Mouse (Mus musculus): ENCODE results near the gene BC049730. TPM values are rescaled to one million over a fixed set of nuclear protein-coding genes. Genes with fewer than 3 reads are reported as not detected.
A peak's percentile ranks its signal among the peaks of the same experiment; 100 is the strongest.
"Not testable (repeated sequence)": the region's sequence is repeated elsewhere in the genome, so short reads cannot be mapped to it uniquely, and the experiment has no call there.

Gene BC049730
- polyA plus RNA-seq, 1 experiment from 2014 or later: not detected

DNA sequence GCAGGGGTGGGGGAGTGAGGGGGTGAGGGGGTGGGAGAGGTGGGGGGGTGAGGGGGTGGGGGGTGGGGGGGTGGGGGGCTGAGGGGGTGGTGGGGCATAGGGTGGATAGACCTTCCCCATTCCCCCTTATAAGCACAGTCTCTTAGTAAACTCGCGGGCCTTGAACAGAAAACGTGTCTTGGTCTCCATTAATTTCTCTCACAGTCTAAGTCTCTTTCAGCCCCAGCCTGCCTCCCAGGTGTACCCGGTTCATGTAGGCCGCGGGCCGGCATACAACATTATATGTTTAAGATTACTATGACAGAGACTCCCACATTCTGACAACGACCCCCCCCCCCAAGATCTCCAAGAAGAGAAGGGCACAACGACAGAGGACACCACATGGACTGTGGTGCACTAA, 6.2 kb upstream of the BC049730 start:
- not testable (repeated sequence) for H3K4me3 ChIP-seq (replicated peaks); ATAC-seq; H3K27ac ChIP-seq; H3K36me3 ChIP-seq; H3K9ac ChIP-seq; H3K27me3 ChIP-seq (replicated peaks); H3K4me2 ChIP-seq (replicated peaks); H3K9me3 ChIP-seq; H3K4me1 ChIP-seq (replicated peaks)
- 73% methylated on average over 9 of the region's 9 CpGs for WGBS

- no peak overlapping the region for H3K9ac ChIP-seq
- 59% methylated on average over 6 of the region's 6 CpGs for WGBS
- H3K4me1 ChIP-seq (replicated peaks): no peaks in the 10 kb centered on the region
- H3K4me3 ChIP-seq (replicated peaks): no peak overlapping the region
- H3K36me3 ChIP-seq: no peaks in the 10 kb centered on the region
- no peak overlapping the region for H3K4me2 ChIP-seq (replicated peaks)
- H3K27ac ChIP-seq: no peak overlapping the region
- H3K9me3 ChIP-seq: no peaks in the 10 kb centered on the region
- no peaks in the 10 kb centered on the region for H3K27me3 ChIP-seq (replicated peaks)
- no peak for ATAC-seq
These were observed 6.0 kb downstream of the BC049730 start for GRCm38 (mm10) chr7:24715039-24715438.

DNA sequence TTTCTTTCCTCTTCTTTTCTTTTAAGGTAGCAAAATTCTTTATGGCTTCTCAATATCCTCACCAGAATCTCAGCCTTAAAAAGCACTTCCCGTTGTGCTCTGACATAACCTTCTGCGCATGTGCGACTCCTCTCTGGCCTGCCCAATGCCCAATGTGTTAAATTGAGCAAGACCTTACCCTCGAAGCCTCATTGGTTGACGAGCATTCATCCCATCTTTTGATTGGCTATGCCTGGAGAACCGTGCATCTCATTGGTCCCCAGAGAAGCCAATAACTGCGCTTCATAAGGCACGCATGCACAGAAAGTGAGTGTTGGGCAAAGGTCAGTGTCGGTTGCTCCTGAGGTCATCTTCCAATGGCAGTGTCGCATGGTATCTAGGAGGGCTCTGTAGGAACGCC, 17.8 kb downstream of the BC049730 start, which contains the start of gene Gm4763:
Gene Gm4763 (minus strand): TSS at position 101 of the 400 bp plus-strand sequence.
- not testable (repeated sequence) for ATAC-seq; H3K4me3 ChIP-seq (replicated peaks); H3K4me2 ChIP-seq (replicated peaks); H3K4me1 ChIP-seq (replicated peaks); H3K27ac ChIP-seq; H3K9ac ChIP-seq; H3K27me3 ChIP-seq (replicated peaks); H3K9me3 ChIP-seq; H3K36me3 ChIP-seq
- 87% methylated on average over 11 of the region's 11 CpGs for WGBS

- 0 out of 2 replicates have a peak, but pooled peaks cover 5% of the 10 kb centered on the region for H3K4me1 ChIP-seq (replicated peaks)
- no peak for ATAC-seq
- H3K4me3 ChIP-seq (replicated peaks): no peak overlapping the region
- H3K27ac ChIP-seq: no peak overlapping the region
- H3K9me3 ChIP-seq: no peaks in the 10 kb centered on the region
- H3K4me2 ChIP-seq (replicated peaks): peak overlapping the region; percentile 30; the same call in 1 of the 2 replicates
- H3K9ac ChIP-seq: no peak overlapping the region
- 20% methylated on average over 17 of the region's 17 CpGs for WGBS
- no peaks in the 10 kb centered on the region for H3K36me3 ChIP-seq
- H3K27me3 ChIP-seq (replicated peaks): no peaks in the 10 kb centered on the region
These were observed 27.1 kb downstream of the BC049730 start for GRCm38 (mm10) chr7:24735970-24736670.

GRCm38 (mm10) chr7:24750695-24751094, 41.7 kb downstream of the BC049730 start:
- no peaks in the 10 kb centered on the region for H3K4me1 ChIP-seq (replicated peaks)
- no peaks in the 10 kb centered on the region for H3K36me3 ChIP-seq
- no peak for ATAC-seq
- H3K4me2 ChIP-seq (replicated peaks): no peak overlapping the region
- no peak overlapping the region for H3K4me3 ChIP-seq (replicated peaks)
- no peaks in the 10 kb centered on the region for H3K9me3 ChIP-seq
- no peak overlapping the region for H3K27ac ChIP-seq
- H3K9ac ChIP-seq: no peak overlapping the region
- 42% methylated on average over 4 of the region's 4 CpGs for WGBS
- no peaks in the 10 kb centered on the region for H3K27me3 ChIP-seq (replicated peaks)

DNA sequence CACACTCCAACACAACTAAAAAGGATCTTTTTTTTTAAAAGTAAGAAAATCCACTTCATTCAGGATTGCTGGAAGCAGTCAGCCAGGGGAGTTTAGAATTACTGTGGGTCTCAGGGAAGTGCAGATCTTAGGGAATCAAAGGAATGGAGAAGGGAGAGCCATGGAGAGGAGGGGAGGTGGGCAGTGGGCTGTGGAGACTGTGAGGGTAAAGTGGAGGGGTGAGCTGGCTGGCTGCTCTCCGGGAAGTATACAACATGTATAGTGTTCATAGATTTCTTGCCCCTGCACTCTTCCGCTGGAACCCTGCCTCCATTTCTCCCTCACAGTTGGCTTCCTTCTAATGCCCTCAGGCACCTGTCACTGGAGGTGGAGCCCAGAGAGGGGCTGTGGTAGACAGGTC, 42.6 kb downstream of the BC049730 start:
- 83% methylated on average over 2 of the region's 2 CpGs for WGBS
- ATAC-seq: no peak
- H3K4me3 ChIP-seq (replicated peaks): no peak overlapping the region

DNA sequence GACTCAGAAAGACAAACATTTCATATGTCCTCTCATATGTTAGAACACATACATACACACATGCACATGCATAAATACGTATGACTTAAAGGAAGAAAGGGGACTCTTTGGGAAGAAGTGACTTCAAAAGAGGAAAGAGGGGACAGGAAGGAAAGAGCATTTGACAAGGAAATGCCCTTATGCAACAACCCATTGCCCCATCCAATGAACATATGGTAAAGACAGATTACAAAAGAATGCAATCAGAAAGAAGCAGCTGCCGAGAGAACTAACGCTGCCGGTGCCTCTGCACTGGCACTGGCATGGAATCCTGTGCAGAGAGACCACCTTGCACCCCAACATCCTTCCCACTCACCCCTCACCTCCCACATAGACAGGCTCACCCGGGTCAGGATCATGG, 44.4 kb downstream of the BC049730 start:
- Histone ChIP-seq H3K4me2 (replicated peaks) (no peak overlapping the region), H3K27me3 (replicated peaks) (no peaks in the 10 kb centered on the region), H3K4me3 (replicated peaks) (no peak overlapping the region), H3K36me3 (no peaks in the 10 kb centered on the region), H3K9ac (no peak overlapping the region), H3K9me3 (no peaks in the 10 kb centered on the region), H3K4me1 (replicated peaks) (no peaks in the 10 kb centered on the region), H3K27ac (no peak overlapping the region)
- 72% methylated on average over 5 of the region's 5 CpGs for WGBS
- ATAC-seq: no peak

More for the DNA sequence above, 42.6 kb downstream of the BC049730 start:
- Histone ChIP-seq H3K27ac (no peak overlapping the region), H3K36me3 (no peaks in the 10 kb centered on the region), H3K4me1 (replicated peaks) (no peaks in the 10 kb centered on the region), H3K9me3 (no peaks in the 10 kb centered on the region), H3K4me2 (replicated peaks) (no peak overlapping the region), H3K27me3 (replicated peaks) (no peaks in the 10 kb centered on the region), H3K9ac (no peak overlapping the region)

DNA sequence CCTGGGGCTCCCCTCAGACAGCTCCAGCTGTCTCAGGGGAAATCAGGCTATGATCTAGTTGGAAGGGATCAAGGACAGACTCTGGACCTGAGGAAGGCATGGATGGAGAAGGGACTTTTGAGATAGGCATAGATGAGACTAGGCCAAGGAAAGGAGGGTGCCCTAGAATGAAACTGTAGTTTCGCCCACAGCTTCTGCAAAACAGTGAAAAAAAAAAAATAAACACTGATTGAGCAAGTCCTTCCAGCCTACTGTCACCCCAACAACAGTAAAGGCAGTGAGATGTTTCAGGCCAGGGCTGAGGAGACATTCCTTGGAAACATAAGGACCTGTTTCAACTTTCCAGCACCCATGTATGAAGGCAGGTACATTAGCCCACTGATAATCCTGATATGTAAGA, 49.5 kb downstream of the BC049730 start:
- Histone ChIP-seq H3K36me3 (no peaks in the 10 kb centered on the region), H3K9ac (no peak overlapping the region), H3K27ac (no peak overlapping the region), H3K27me3 (replicated peaks) (no peaks in the 10 kb centered on the region), H3K4me2 (replicated peaks) (no peak overlapping the region), H3K4me1 (replicated peaks) (no peaks in the 10 kb centered on the region), H3K4me3 (replicated peaks) (no peak overlapping the region), H3K9me3 (no peaks in the 10 kb centered on the region)
- WGBS: 71% methylated on average over 1 of the region's 1 CpGs
- no peak for ATAC-seq

DNA sequence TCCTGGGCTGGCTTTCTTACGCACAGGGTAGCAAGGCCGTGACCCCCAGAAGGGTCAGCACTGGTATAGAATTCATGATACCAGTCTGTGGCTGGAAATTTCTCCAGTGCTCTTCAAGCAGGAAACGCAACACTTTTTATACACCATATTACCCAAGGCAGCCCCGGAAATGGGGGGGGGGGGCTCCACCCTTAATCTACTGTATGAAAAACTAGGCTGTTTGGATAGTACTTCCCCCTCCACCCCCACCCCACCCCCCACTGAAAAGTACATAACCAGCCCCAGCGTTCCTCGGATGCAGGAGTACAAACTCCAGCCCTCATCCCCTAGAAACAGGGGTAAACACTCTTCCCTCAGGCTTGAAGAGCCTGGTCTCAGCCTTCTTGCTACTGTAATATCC, 51.2 kb downstream of the BC049730 start, which contains the start of gene Cd177:
Gene Cd177 (minus strand): TSS at position 101 of the 400 bp plus-strand sequence.
- no peaks in the 10 kb centered on the region for H3K4me1 ChIP-seq (replicated peaks)
- no peak within 1 kb of the TSS for H3K4me3 ChIP-seq (replicated peaks)
- H3K36me3 ChIP-seq: no peaks in the 10 kb centered on the region
- no peak within 1 kb of the TSS for H3K27ac ChIP-seq
- no peak within 1 kb of the TSS for H3K9ac ChIP-seq
- no peak for ATAC-seq
- 67% methylated on average over 6 of the region's 6 CpGs for WGBS
- no peak within 1 kb of the TSS for H3K4me2 ChIP-seq (replicated peaks)
- no peaks in the 10 kb centered on the region for H3K9me3 ChIP-seq
- no peaks in the 10 kb centered on the region for H3K27me3 ChIP-seq (replicated peaks)

GRCm38 (mm10) chr7:24761161-24761560, 52.1 kb downstream of the BC049730 start:
- Histone ChIP-seq H3K36me3 (no peaks in the 10 kb centered on the region), H3K27me3 (replicated peaks) (no peaks in the 10 kb centered on the region), H3K4me3 (replicated peaks) (no peak overlapping the region), H3K4me1 (replicated peaks) (no peaks in the 10 kb centered on the region), H3K4me2 (replicated peaks) (no peak overlapping the region), H3K9me3 (no peaks in the 10 kb centered on the region), H3K9ac (no peak overlapping the region), H3K27ac (no peak overlapping the region)
- no peak for ATAC-seq
- WGBS: 68% methylated on average over 6 of the region's 6 CpGs

- Histone ChIP-seq H3K27ac (no peak overlapping the region), H3K4me2 (replicated peaks) (no peak overlapping the region), H3K9ac (no peak overlapping the region), H3K4me1 (replicated peaks) (no peaks in the 10 kb centered on the region), H3K27me3 (replicated peaks) (no peaks in the 10 kb centered on the region), H3K9me3 (no peaks in the 10 kb centered on the region), H3K4me3 (replicated peaks) (no peak overlapping the region), H3K36me3 (no peaks in the 10 kb centered on the region)
- ATAC-seq: no peak
- WGBS: 76% methylated on average over 8 of the region's 8 CpGs
These were observed 53.5 kb downstream of the BC049730 start for GRCm38 (mm10) chr7:24762574-24762973.

Data from intestine, embryonic 15.5 days (tissue).